In genomic region chr17:45767536-45768146, GRCm38 (mm10) we compare ENCODE assay signal across 9 mouse cellular contexts. TPM values are rescaled to one million over a fixed set of nuclear protein-coding genes. Genes with fewer than 3 reads are reported as not detected.
DNase-seq lines count a peak whose midpoint lies in the region; ATAC-seq lines count a peak whose summit lies in the region.
"Had no signal": no experiment of that assay in that cellular context is flagged by ENCODE, and none has a peak within 500 bp of the region (broad histone marks: within the 10 kb centered on the region; RNA-seq: fewer than 3 reads in every experiment).

No protein-coding gene starts in this region.

- H3K9ac ChIP-seq in forebrain, embryonic 11.5 days (ENCODE audit: low read length): no peak overlapping the region
- H3K9ac ChIP-seq in forebrain, embryonic 13.5 days: no peak overlapping the region
- no peak overlapping the region for H3K9ac ChIP-seq in heart, embryonic 16.5 days (ENCODE audit: low read length)
- H3K9ac ChIP-seq in liver, embryonic 15.5 days: no peak overlapping the region; the same call in 1 of the 2 replicates

- peak; percentile 8; the same call in 1 of the 2 replicates for ATAC-seq in forebrain, embryonic 11.5 days (replicated peaks; ENCODE audit: low FRiP score)
- ATAC-seq in forebrain, embryonic 13.5 days: no peak
- no peak for ATAC-seq in heart, embryonic 16.5 days (replicated peaks; ENCODE audit: extremely low read depth, insufficient read depth, low FRiP score)
- peak; percentile 3 for ATAC-seq in liver, embryonic 15.5 days (ENCODE audit: insufficient read depth)

- H3K27ac ChIP-seq in forebrain, embryonic 11.5 days (ENCODE audit: low read depth, low read length): no peak overlapping the region
- no peak overlapping the region for H3K27ac ChIP-seq in forebrain, embryonic 13.5 days
- H3K27ac ChIP-seq in heart, embryonic 16.5 days (ENCODE audit: low read length): peak overlapping the region; percentile 86
- peak overlapping the region; percentile 22 for H3K27ac ChIP-seq in liver, embryonic 15.5 days (replicated peaks)

- H3K27me3 ChIP-seq in forebrain, embryonic 11.5 days (ENCODE audit: control insufficient read depth, insufficient read depth, low read length): no peaks in the 10 kb centered on the region
- no peaks in the 10 kb centered on the region; the same call in 1 of the 2 replicates for H3K27me3 ChIP-seq in forebrain, embryonic 13.5 days
- no peaks in the 10 kb centered on the region; the same call in 1 of the 2 replicates for H3K27me3 ChIP-seq in heart, embryonic 16.5 days (ENCODE audit: control insufficient read depth, insufficient read depth, low read length)
- H3K27me3 ChIP-seq in liver, embryonic 15.5 days: 0 out of 2 replicates have a peak, but pooled peaks cover 6% of the 10 kb centered on the region
- H3K27me3 ChIP-seq: neural tube, embryonic 13.5 days had no signal

- H3K36me3 ChIP-seq in forebrain, embryonic 11.5 days (ENCODE audit: control insufficient read depth, insufficient read depth, low read length): no peaks in the 10 kb centered on the region
- no peaks in the 10 kb centered on the region for H3K36me3 ChIP-seq in forebrain, embryonic 13.5 days (ENCODE audit: poor library complexity, severe bottlenecking)
- H3K36me3 ChIP-seq in heart, embryonic 16.5 days (ENCODE audit: control insufficient read depth, insufficient read depth): no peaks in the 10 kb centered on the region
- H3K36me3 ChIP-seq in liver, embryonic 15.5 days (replicated peaks): no peaks in the 10 kb centered on the region
- H3K36me3 ChIP-seq: neural tube, embryonic 13.5 days had no signal

- H3K4me1 ChIP-seq in forebrain, embryonic 11.5 days (replicated peaks; ENCODE audit: control insufficient read depth, insufficient read depth, low read length): peaks cover 13% of the 10 kb centered on the region
- peaks cover 24% of the 10 kb centered on the region for H3K4me1 ChIP-seq in forebrain, embryonic 13.5 days
- H3K4me1 ChIP-seq in heart, embryonic 16.5 days (ENCODE audit: control insufficient read depth, insufficient read depth, low read length): peaks cover 27% of the 10 kb centered on the region
- H3K4me1 ChIP-seq in liver, embryonic 15.5 days (replicated peaks): peaks cover 24% of the 10 kb centered on the region

- no peaks in the 10 kb centered on the region for H3K9me3 ChIP-seq in forebrain, embryonic 11.5 days (ENCODE audit: control insufficient read depth, low read length)
- no peaks in the 10 kb centered on the region for H3K9me3 ChIP-seq in forebrain, embryonic 13.5 days (replicated peaks)
- H3K9me3 ChIP-seq in heart, embryonic 16.5 days (replicated peaks; ENCODE audit: control insufficient read depth, low read length): no peaks in the 10 kb centered on the region
- H3K9me3 ChIP-seq in liver, embryonic 15.5 days (replicated peaks): no peaks in the 10 kb centered on the region
- H3K9me3 ChIP-seq: neural tube, embryonic 13.5 days had no signal

- H3K4me3 ChIP-seq in forebrain, embryonic 11.5 days (ENCODE audit: low read depth, low read length): no peak overlapping the region
- no peak overlapping the region for H3K4me3 ChIP-seq in forebrain, embryonic 13.5 days
- H3K4me3 ChIP-seq in heart, embryonic 16.5 days (ENCODE audit: low read length): no peak overlapping the region
- H3K4me3 ChIP-seq in liver, embryonic 15.5 days (replicated peaks): peak overlapping the region; percentile 45
- H3K4me3 ChIP-seq: neural tube, embryonic 13.5 days had no signal

- no peak for DNase-seq in forebrain, embryonic 11.5 days (ENCODE audit: low spot score)
- DNase-seq in 416B (ENCODE audit: low read depth): peak; percentile 69
- no peak for DNase-seq in frontal cortex, adult 2 months (ENCODE audit: extremely low spot score in 1 of 2, low spot score in 1 of 2)
- DNase-seq in ovary, adult 18-20 months (ENCODE audit: low spot score): no peak
- no peak for DNase-seq in right cerebral cortex, postnatal 4 days

- 37% methylated on average over 8 of the region's 9 CpGs for WGBS in forebrain, embryonic 11.5 days
- WGBS in forebrain, embryonic 13.5 days: 44% methylated on average over 8 of the region's 9 CpGs
- 56% methylated on average over 8 of the region's 9 CpGs for WGBS in heart, embryonic 16.5 days
- WGBS in liver, embryonic 15.5 days (ENCODE audit: insufficient replicate concordance): 30% methylated on average over 9 of the region's 9 CpGs

- no peak overlapping the region for H3K4me2 ChIP-seq in forebrain, embryonic 11.5 days (ENCODE audit: low read depth, low read length, severe bottlenecking)
- H3K4me2 ChIP-seq in forebrain, embryonic 13.5 days: no peak overlapping the region
- H3K4me2 ChIP-seq in heart, embryonic 16.5 days (ENCODE audit: low read depth, low read length): peak overlapping the region; percentile 35; the same call in 1 of the 2 replicates
- peak overlapping the region; percentile 58 for H3K4me2 ChIP-seq in liver, embryonic 15.5 days

RNA-seq across cellular contexts. Expression of gene 1600014C23Rik, which starts 34.0 kb away (rescaled TPM):
- 0.55 and 0.99 TPM in 2 replicates for polyA plus RNA-seq in forebrain, embryonic 11.5 days (2014; fragmentation: Nextera tagmentation; extraction: Ambion mirVana)
- 0.48 TPM in 1 of 2 replicates, not detected in the other for polyA plus RNA-seq in forebrain, embryonic 13.5 days (2015; fragmentation: Nextera tagmentation; extraction: Ambion mirVana)
- 0.54 and 1.4 TPM in 2 replicates for polyA plus RNA-seq in heart, embryonic 16.5 days (2015; fragmentation: Nextera tagmentation; extraction: Ambion mirVana)
- polyA plus RNA-seq in liver, embryonic 15.5 days (2015; fragmentation: Nextera tagmentation; extraction: Ambion mirVana): 0.25 TPM in 1 of 2 replicates, not detected in the other
- 0.22 and 0.27 TPM in 2 replicates for polyA plus RNA-seq in frontal cortex, adult 2 months (2012; rRNA removed)
- polyA plus RNA-seq: neural tube, embryonic 13.5 days had no signal

Comparison
In these comparisons a context has a peak if more than half of its experiments do, and no peak if none do; other contexts are left out.
1. ATAC-seq: peak in forebrain, embryonic 11.5 days (single experiment) and liver, embryonic 15.5 days (single experiment); none in forebrain, embryonic 13.5 days (single experiment) and heart, embryonic 16.5 days (single experiment).
2. H3K27ac ChIP-seq: peak in heart, embryonic 16.5 days (single experiment) and liver, embryonic 15.5 days (single experiment); none in forebrain, embryonic 11.5 days (single experiment) and forebrain, embryonic 13.5 days (single experiment).
3. H3K4me2 ChIP-seq: peak in heart, embryonic 16.5 days (single experiment) and liver, embryonic 15.5 days (single experiment); none in forebrain, embryonic 11.5 days (single experiment) and forebrain, embryonic 13.5 days (single experiment).